ENCODE assay signal across 23 mouse cellular contexts in the genomic region with DNA sequence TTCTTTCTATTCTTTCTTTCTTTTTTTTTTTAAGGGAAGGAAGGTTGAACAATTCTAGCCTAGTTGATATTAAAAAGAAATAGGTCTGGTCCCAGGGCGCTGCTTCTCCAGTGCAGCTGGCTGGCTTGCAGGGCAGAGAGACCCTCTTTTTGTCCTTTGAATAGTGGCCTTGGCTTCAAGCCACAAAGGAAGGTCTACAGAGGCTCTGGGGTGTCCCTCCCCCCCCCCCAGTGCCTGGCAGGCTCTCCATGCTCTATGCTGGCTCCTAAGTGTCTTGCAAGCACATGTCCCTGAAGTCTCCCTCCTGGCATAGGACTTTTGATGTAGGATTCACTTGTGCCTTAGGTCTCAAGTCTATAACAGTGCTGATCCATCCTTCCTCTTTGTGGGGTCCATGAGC. TPM values are rescaled to one million over a fixed set of nuclear protein-coding genes. Genes with fewer than 3 reads are reported as not detected.
DNase-seq lines count a peak whose midpoint lies in the region; ATAC-seq and TF ChIP-seq lines count a peak whose summit lies in the region.
"Had no signal": no experiment of that assay in that cellular context is flagged by ENCODE, and none has a peak within 500 bp of the region (broad histone marks: within the 10 kb centered on the region; RNA-seq: fewer than 3 reads in every experiment).

No protein-coding gene starts in this region.

- 60% methylated on average over 1 of the region's 1 CpGs for WGBS in hindbrain, embryonic 15.5 days
- 94% methylated on average over 1 of the region's 1 CpGs for WGBS in hindbrain, embryonic 10.5 days
- 71% methylated on average over 1 of the region's 1 CpGs for WGBS in midbrain, postnatal 0 days
- 52% methylated on average over 1 of the region's 1 CpGs for WGBS in midbrain, embryonic 16.5 days

- H3K27ac ChIP-seq in hindbrain, embryonic 15.5 days (replicated peaks), result 0 out of 2 replicates have a peak overlapping the region, but pooled peaks have one; percentile 46
- H3K27ac ChIP-seq in hindbrain, embryonic 10.5 days, result no peak overlapping the region
- peak overlapping the region; percentile 1; the same call in 1 of the 2 replicates for H3K27ac ChIP-seq in layer of hippocampus, adult 2 months
- H3K27ac ChIP-seq in midbrain, postnatal 0 days (ENCODE audit: low read depth, low read length), result no peak overlapping the region
- no peak overlapping the region for H3K27ac ChIP-seq in midbrain, embryonic 16.5 days (ENCODE audit: low read length)
- H3K27ac ChIP-seq: embryonic facial prominence, embryonic 10.5 days; embryonic facial prominence, embryonic 13.5 days; forebrain, embryonic 12.5 days; gastrocnemius, adult 2 months had no signal

- H3K9ac ChIP-seq in hindbrain, embryonic 15.5 days, result no peak overlapping the region
- no peak overlapping the region for H3K9ac ChIP-seq in midbrain, postnatal 0 days (replicated peaks; ENCODE audit: low read length, poor library complexity, severe bottlenecking)
- no peak overlapping the region for H3K9ac ChIP-seq in midbrain, embryonic 16.5 days (ENCODE audit: low read depth, low read length)
- H3K9ac ChIP-seq: embryonic facial prominence, embryonic 13.5 days; forebrain, embryonic 12.5 days; forebrain, postnatal 0 days had no signal

- H3K4me2 ChIP-seq in hindbrain, embryonic 15.5 days, result no peak overlapping the region
- H3K4me2 ChIP-seq in midbrain, postnatal 0 days (ENCODE audit: low read depth, low read length, poor library complexity, severe bottlenecking), result no peak overlapping the region
- no peak overlapping the region for H3K4me2 ChIP-seq in midbrain, embryonic 16.5 days (ENCODE audit: low read length)
- H3K4me2 ChIP-seq: embryonic facial prominence, embryonic 13.5 days; forebrain, embryonic 12.5 days; heart, embryonic 11.5 days had no signal

- H3K4me1 ChIP-seq in hindbrain, embryonic 15.5 days (replicated peaks), result no peaks in the 10 kb centered on the region
- no peaks in the 10 kb centered on the region for H3K4me1 ChIP-seq in hindbrain, embryonic 10.5 days (replicated peaks)
- H3K4me1 ChIP-seq in midbrain, postnatal 0 days (ENCODE audit: insufficient read depth, low read length), result no peaks in the 10 kb centered on the region
- H3K4me1 ChIP-seq in midbrain, embryonic 16.5 days (ENCODE audit: control insufficient read depth, insufficient read depth, low read length), result no peaks in the 10 kb centered on the region
- H3K4me1 ChIP-seq: embryonic facial prominence, embryonic 10.5 days; embryonic facial prominence, embryonic 13.5 days; forebrain, embryonic 12.5 days had no signal

- no peaks in the 10 kb centered on the region for H3K36me3 ChIP-seq in hindbrain, embryonic 15.5 days
- no peaks in the 10 kb centered on the region for H3K36me3 ChIP-seq in hindbrain, embryonic 10.5 days
- no peaks in the 10 kb centered on the region for H3K36me3 ChIP-seq in midbrain, postnatal 0 days (ENCODE audit: insufficient read depth, low read length)
- no peaks in the 10 kb centered on the region for H3K36me3 ChIP-seq in midbrain, embryonic 16.5 days (ENCODE audit: control insufficient read depth, insufficient read depth, low read length)
- H3K36me3 ChIP-seq: embryonic facial prominence, embryonic 10.5 days; embryonic facial prominence, embryonic 13.5 days; forebrain, embryonic 12.5 days had no signal

- DNase-seq in cerebellum, adult 9-11 months, result peak; percentile 11
- DNase-seq in cerebellum, adult 18-20 months, result no peak
- no peak for DNase-seq in hindbrain, embryonic 10.5 days (ENCODE audit: low spot score)
- no peak for DNase-seq in layer of hippocampus, adult 2 months (ENCODE audit: low spot score in 2 of 2)
- DNase-seq in layer of hippocampus, postnatal 25 days (ENCODE audit: extremely low spot score in 1 of 2, low spot score in 1 of 2), result no peak
- DNase-seq in midbrain, postnatal 0 days (ENCODE audit: low spot score), result peak; percentile 49
- DNase-seq: adrenal gland, adult 8-10 months; adrenal gland, postnatal 25 days; cerebellum, postnatal 36 days; embryo, embryonic 11 days; forebrain, postnatal 0 days; gastrocnemius, adult 2 months; gastrocnemius, postnatal 14 days; heart, adult 11 months had no signal

- no peak overlapping the region for H3K4me3 ChIP-seq in hindbrain, embryonic 15.5 days
- H3K4me3 ChIP-seq in hindbrain, embryonic 10.5 days, result no peak overlapping the region
- H3K4me3 ChIP-seq in layer of hippocampus, adult 2 months, result no peak overlapping the region
- H3K4me3 ChIP-seq in midbrain, postnatal 0 days (ENCODE audit: low read depth, low read length), result no peak overlapping the region
- H3K4me3 ChIP-seq in midbrain, embryonic 16.5 days (ENCODE audit: low read depth, low read length), result no peak overlapping the region
- H3K4me3 ChIP-seq: embryonic facial prominence, embryonic 10.5 days; embryonic facial prominence, embryonic 13.5 days; erythroblast, embryonic 14.5 days; forebrain, embryonic 12.5 days; gastrocnemius, adult 2 months had no signal

- ATAC-seq in hindbrain, embryonic 15.5 days (ENCODE audit: low FRiP score, low read depth), result no peak
- ATAC-seq in midbrain, postnatal 0 days (ENCODE audit: low FRiP score), result no peak
- no peak for ATAC-seq in midbrain, embryonic 16.5 days
- ATAC-seq: activated CD4-positive, CD25-positive, alpha-beta regulatory T cell, adult 4 months; forebrain, postnatal 0 days; intestine, postnatal 0 days had no signal

- no peaks in the 10 kb centered on the region for H3K9me3 ChIP-seq in hindbrain, embryonic 15.5 days
- no peaks in the 10 kb centered on the region for H3K9me3 ChIP-seq in hindbrain, embryonic 10.5 days
- no peaks in the 10 kb centered on the region for H3K9me3 ChIP-seq in midbrain, postnatal 0 days (ENCODE audit: low read length)
- H3K9me3 ChIP-seq in midbrain, embryonic 16.5 days (replicated peaks; ENCODE audit: control insufficient read depth, low read length, poor library complexity, severe bottlenecking), result no peaks in the 10 kb centered on the region
- H3K9me3 ChIP-seq: embryonic facial prominence, embryonic 10.5 days; embryonic facial prominence, embryonic 13.5 days had no signal

- TF ChIP-seq CTCF in layer of hippocampus, adult 2 months (conservative IDR thresholded peaks at IDR 0.05), result no peak
- TF ChIP-seq CTCF in midbrain, postnatal 0 days (IDR thresholded peaks at IDR 0.05), result no peak

- H3K27me3 ChIP-seq in hindbrain, embryonic 15.5 days, result 0 out of 2 replicates have a peak, but pooled peaks cover 4% of the 10 kb centered on the region
- peaks cover 26% of the 10 kb centered on the region; the same call in 1 of the 2 replicates for H3K27me3 ChIP-seq in hindbrain, embryonic 10.5 days (ENCODE audit: insufficient read depth, poor library complexity, severe bottlenecking)
- 0 out of 2 replicates have a peak, but pooled peaks cover 6% of the 10 kb centered on the region for H3K27me3 ChIP-seq in midbrain, postnatal 0 days (ENCODE audit: insufficient read depth, low read length)
- H3K27me3 ChIP-seq in midbrain, embryonic 16.5 days (ENCODE audit: control insufficient read depth, insufficient read depth, low read depth, low read length), result peaks cover 7% of the 10 kb centered on the region; the same call in 1 of the 2 replicates

RNA-seq across cellular contexts. Expression of gene Cacna1a, which starts 23.0 kb away (rescaled TPM):
- polyA plus RNA-seq in hindbrain, embryonic 15.5 days (2015; fragmentation: Nextera tagmentation; extraction: Ambion mirVana), result 22.0 and 22.3 TPM in 2 replicates
- polyA plus RNA-seq in hindbrain, embryonic 10.5 days (2016; fragmentation: Nextera tagmentation; extraction: Ambion mirVana), result 7.3 TPM in 2 replicates
- total RNA-seq in layer of hippocampus, adult 2 months (2021), result 100 to 1,000 TPM; 207 to 219 TPM
- total RNA-seq in layer of hippocampus, postnatal 25 days (2021), result 100 to 1,000 TPM; 175 to 232 TPM
- 67.0 and 134 TPM in 2 replicates for total RNA-seq in midbrain, postnatal 0 days (2014; rRNA removed)
- 10.0 and 15.4 TPM in 2 replicates for polyA plus RNA-seq in midbrain, postnatal 0 days (2015; fragmentation: Nextera tagmentation; extraction: Ambion mirVana)
- 19.9 and 20.0 TPM in 2 replicates for polyA plus RNA-seq in midbrain, embryonic 16.5 days (2015; fragmentation: Nextera tagmentation; extraction: Ambion mirVana)

Comparison
In these comparisons a context has a peak if more than half of its experiments do, and no peak if none do; other contexts are left out.
1. DNase-seq: peak in cerebellum, adult 9-11 months (single experiment) and midbrain, postnatal 0 days (single experiment); none in cerebellum, adult 18-20 months (0 of 2), hindbrain, embryonic 10.5 days (single experiment), layer of hippocampus, adult 2 months (0 of 2) and layer of hippocampus, postnatal 25 days (0 of 2).
2. H3K27ac ChIP-seq: peak in hindbrain, embryonic 15.5 days (single experiment) and layer of hippocampus, adult 2 months (single experiment); none in hindbrain, embryonic 10.5 days (single experiment), midbrain, postnatal 0 days (single experiment) and midbrain, embryonic 16.5 days (single experiment).